Mouse (Mus musculus) olfactory bulb, adult 2 months (tissue): ENCODE results near the gene Zfp664.

Experiments
- CTCF ChIP-seq: fragments of 200-500 bp; IDR thresholded peaks from 2 replicates; pipeline ENCODE4 v1.5.1; 2012; ENCODE audit warnings: low read depth, mild to moderate bottlenecking, low read length, moderate library complexity; ENCODE audit not compliant: insufficient read depth
- POLR2A ChIP-seq: fragments of 200-500 bp; IDR thresholded peaks from 2 replicates; pipeline ENCODE4 v1.6.1; 2012; ENCODE audit warnings: mild to moderate bottlenecking, low read depth, low read length, moderate library complexity; ENCODE audit not compliant: insufficient read depth

DNA sequence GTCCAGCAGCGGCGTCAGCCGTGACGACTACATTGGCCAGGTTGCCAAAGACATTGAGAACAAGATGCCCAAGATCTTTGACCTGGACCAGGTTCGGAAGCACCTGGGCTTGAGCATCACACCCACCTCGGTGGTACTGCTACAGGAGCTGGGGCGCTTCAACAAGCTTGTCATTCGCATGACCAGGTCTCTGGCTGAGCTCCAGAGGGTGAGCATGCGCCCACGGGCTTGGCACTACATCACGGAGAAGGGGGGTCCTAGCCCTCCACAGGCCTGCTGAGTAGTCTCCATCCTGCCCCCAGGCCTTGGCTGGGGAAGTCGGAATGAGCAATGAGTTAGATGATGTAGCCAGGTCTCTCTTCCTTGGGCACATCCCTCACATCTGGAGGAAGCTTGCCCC lies 32.2 kb upstream of the Zfp664 start:
- TF ChIP-seq CTCF (no peak), POLR2A (no peak)
